Mouse (Mus musculus) T-cell, adult 66 days (primary cell): ENCODE measurements around the gene Calr4. TPM values are rescaled to one million over a fixed set of nuclear protein-coding genes. Genes with fewer than 3 reads are reported as not detected.

Experiments
- total RNA-seq, 2 experiments: library from RNA; stranded (reverse); gene quantifications; 3 replicates in 1 of 2; 4 replicates in 1 of 2; pipeline ENCODE4 v1.2.4; 2023

Gene Calr4
- total RNA-seq, result not detected

DNA sequence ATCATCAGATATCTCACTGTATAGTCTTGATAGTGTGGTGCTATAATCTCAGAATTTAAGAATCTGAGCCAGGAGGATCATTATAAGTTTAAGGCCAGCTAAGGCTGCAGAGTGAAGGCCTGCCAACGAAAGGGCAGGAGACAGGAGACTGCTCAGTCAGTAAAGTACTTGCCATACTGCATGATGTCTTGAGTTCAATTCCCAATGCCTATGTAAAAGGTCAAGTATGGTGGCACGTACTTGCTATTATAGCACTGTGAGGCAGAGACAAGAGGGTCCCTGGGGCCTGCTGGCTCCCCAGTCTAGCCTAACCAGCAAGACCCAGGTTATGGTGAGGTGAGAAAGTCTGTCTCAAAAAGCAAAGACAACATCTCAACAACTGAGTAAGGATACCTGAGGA lies at the start of gene Calr4:
TSS of gene Calr4 (plus strand) at position 301 of the 400 bp plus-strand sequence.

DNA sequence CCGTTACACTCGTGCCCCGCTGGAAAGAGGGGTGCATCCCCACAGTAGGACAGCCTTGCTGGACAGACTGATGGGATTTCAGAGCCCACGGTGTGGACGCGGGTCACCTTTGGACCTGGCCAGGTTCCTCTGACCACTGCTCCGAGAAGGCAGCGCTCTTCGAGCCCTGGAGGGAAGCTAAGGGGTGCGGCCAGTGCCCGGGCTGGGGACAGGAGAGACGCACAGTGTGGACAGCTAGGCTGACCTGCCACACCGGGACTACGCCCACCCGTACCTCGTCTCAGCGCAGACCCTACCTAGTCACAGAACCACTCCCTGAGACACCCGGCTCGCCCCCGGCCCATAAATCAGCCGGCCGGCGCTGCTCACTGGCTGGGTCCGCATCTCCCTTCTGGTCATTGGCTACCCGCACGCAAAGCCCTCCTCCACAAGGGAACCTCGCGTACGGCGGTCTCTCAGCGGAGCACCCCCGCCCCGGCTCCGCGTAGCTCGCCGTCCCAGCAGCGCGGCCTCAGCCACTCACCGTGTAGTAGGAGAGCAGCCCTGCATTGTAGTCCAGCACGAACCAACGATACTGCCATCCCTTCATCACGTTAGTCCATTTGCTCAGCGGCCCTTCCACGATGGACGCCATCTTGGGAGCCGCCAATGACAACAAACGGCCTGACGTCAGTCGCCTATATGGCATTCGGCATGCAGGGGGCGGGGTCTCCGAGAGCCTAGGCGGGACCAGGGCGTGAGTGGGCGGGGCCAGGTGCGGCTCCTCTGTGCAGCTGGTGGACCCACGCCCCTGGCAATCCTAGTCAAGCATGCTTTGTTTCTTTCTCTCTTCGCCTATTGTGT lies 32.5 kb upstream of the Calr4 start, which contains the start of gene Osbpl9:
TSS of gene Osbpl9 (minus strand) at position 691 of the 843 bp plus-strand sequence.

DNA sequence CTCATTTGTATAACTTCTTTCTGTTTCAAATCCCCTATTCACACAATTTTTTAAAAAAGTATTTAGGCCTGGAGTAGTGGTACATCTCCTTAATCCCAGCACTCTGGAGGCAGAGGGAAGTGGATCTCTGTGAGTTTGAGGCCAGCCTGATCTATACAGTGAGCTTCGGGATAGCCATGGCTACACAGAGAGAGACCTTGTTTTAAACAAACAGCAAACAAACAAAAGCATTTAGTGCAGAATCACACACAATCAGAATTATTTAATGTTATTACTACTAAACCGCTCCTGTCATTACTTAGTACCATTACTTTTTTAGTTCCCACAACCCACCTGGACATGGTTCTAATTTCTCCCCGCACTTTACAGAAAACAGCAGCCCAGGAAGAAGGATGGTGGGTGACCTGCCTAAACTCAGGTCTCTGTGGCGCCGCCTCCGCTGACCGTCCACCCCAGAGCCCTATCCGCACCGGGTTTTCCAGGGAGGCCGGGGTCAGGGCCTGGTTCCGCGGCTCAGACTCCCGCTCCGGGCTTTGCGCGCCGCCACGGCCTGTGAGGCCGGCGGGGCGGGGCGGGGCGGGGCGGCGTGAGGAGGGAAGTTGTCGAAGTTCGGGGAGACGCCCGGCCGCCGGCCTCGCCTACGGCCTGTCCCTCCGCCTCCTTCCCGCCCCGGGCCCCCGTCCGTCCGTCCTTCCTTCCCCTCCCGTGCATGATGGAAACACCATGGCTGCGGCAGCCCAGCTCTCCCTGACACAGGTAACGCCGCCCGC lies 45.6 kb downstream of the Calr4 start, which contains the start of gene Eps15:
TSS of gene Eps15 (plus strand) at position 580 of the 770 bp plus-strand sequence.

Other genes with a start within 250 kb of the Calr4 start
- 100 to 1,000 TPM; 151 to 184 TPM for gene Nrd1, start 233.8 kb upstream of the Calr4 start, total RNA-seq
- 100 to 1,000 TPM; 130 to 143 TPM for gene Osbpl9, start 32.2 kb upstream of the Calr4 start, total RNA-seq
- 100 to 1,000 TPM in 1 of 2 experiments, 10 to 100 TPM in 1; 98.4 to 109 TPM for gene Eps15, start 45.8 kb downstream of the Calr4 start, total RNA-seq
- gene Ttc39a, start 172.1 kb downstream of the Calr4 start, total RNA-seq, result under 1 TPM in 1 of 2 experiments, not detected in 1; 0.44 TPM